Mouse (Mus musculus): ENCODE measurements around the gene Cdk5r2. TPM values are rescaled to one million over a fixed set of nuclear protein-coding genes. Genes with fewer than 3 reads are reported as not detected.
A peak's percentile ranks its signal among the peaks of the same experiment; 100 is the strongest.

Gene Cdk5r2
- polyA plus RNA-seq, 1 experiment, result 0.28 TPM

DNA sequence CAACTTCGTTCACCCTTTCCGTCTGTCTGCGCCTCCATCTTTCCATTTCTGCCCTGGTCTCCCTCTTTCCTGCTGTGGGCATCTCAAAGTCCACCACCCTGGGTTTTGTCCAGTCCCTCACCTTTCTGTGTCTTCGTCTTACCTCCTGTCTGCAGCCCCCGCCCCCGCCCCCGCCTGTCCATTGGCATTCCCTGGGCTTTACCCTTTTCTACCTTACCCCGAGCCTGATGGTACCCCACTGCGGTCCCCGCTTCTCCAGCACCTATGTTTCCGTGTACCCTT lies 1.6 kb downstream of the Cdk5r2 start:
- no peak overlapping the region for H3K9ac ChIP-seq (ENCODE audit: low read depth, poor library complexity, severe bottlenecking)
- peaks cover 5% of the 10 kb centered on the region for H3K4me1 ChIP-seq (ENCODE audit: control insufficient read depth, insufficient read depth, low read length)
- peaks cover 15% of the 10 kb centered on the region for H3K27me3 ChIP-seq (ENCODE audit: control insufficient read depth, insufficient read depth, low read length, poor library complexity, severe bottlenecking)
- H3K9me3 ChIP-seq (replicated peaks; ENCODE audit: control insufficient read depth, insufficient read depth, low read length, poor library complexity, severe bottlenecking), result no peaks in the 10 kb centered on the region
- TF ChIP-seq EP300 (IDR thresholded peaks at IDR 0.05; ENCODE audit: insufficient read depth, low read depth, low read length) (no peak), CTCF (IDR thresholded peaks at IDR 0.05; ENCODE audit: low read depth, low read length) (no peak), POLR2A (IDR thresholded peaks at IDR 0.05; ENCODE audit: insufficient read depth, low read length) (no peak)
- H3K36me3 ChIP-seq (ENCODE audit: control insufficient read depth, insufficient read depth, low read length, poor library complexity, severe bottlenecking), result no peaks in the 10 kb centered on the region
- H3K27ac ChIP-seq (ENCODE audit: insufficient read depth, low read length), result no peak overlapping the region
- H3K4me3 ChIP-seq (ENCODE audit: low read depth, low read length), result peak overlapping the region; percentile 18

DNA sequence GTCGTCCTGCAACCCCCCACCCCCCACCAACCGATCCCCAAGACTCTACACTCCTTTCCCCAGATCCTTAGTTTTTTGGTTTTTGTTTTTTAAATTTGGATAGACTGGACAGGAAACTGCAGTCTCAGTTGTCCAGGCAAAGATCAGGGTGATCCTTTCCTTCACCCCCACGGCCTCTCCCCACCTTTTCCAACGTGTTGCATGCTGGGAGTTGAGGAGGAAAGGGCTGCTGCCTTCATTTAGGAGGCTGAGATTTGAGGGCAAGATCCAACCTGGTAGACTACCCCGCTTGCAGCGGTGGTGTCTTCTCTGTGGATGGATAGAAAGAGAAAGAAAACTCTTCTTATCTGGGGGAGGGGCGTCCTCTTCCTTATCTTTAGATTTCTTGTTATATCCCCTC lies 2.1 kb downstream of the Cdk5r2 start:
- no peak for TF ChIP-seq CTCF (IDR thresholded peaks at IDR 0.05; ENCODE audit: low read depth, low read length)
- TF ChIP-seq POLR2A (IDR thresholded peaks at IDR 0.05; ENCODE audit: insufficient read depth, low read length), result no peak
- TF ChIP-seq EP300 (IDR thresholded peaks at IDR 0.05; ENCODE audit: insufficient read depth, low read depth, low read length), result no peak
- H3K27me3 ChIP-seq (ENCODE audit: control insufficient read depth, insufficient read depth, low read length, poor library complexity, severe bottlenecking), result peaks cover 15% of the 10 kb centered on the region
- H3K36me3 ChIP-seq (ENCODE audit: control insufficient read depth, insufficient read depth, low read length, poor library complexity, severe bottlenecking), result no peaks in the 10 kb centered on the region
- no peaks in the 10 kb centered on the region for H3K9me3 ChIP-seq (replicated peaks; ENCODE audit: control insufficient read depth, insufficient read depth, low read length, poor library complexity, severe bottlenecking)
- peaks cover 5% of the 10 kb centered on the region for H3K4me1 ChIP-seq (ENCODE audit: control insufficient read depth, insufficient read depth, low read length)
- H3K27ac ChIP-seq (ENCODE audit: insufficient read depth, low read length), result no peak overlapping the region
- H3K9ac ChIP-seq (ENCODE audit: low read depth, poor library complexity, severe bottlenecking), result no peak overlapping the region
- H3K4me3 ChIP-seq (ENCODE audit: low read depth, low read length), result peak overlapping the region; percentile 6; the same call in 1 of the 2 replicates

DNA sequence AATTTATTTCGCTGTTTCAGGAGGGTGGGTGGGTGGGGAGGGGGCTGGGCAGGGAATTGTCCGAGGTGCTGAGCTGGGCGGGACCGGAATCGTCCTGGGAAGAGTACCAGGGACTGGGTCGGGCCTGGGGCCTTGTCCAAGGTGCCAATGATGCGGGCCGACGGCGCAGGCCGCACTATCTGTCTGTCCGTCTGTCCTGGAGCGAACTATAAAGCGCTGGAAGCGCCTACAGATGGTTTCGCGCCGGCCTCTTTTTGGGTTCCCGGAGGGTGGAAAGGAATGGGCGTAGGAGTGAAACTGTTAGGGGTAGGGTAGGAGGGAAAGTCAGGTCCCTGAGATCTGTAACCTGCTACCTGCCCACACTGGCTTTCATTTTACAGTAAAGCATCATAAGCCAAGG lies 2.5 kb downstream of the Cdk5r2 start:
- TF ChIP-seq POLR2A (IDR thresholded peaks at IDR 0.05; ENCODE audit: insufficient read depth, low read length) (no peak), EP300 (IDR thresholded peaks at IDR 0.05; ENCODE audit: insufficient read depth, low read depth, low read length) (no peak), CTCF (IDR thresholded peaks at IDR 0.05; ENCODE audit: low read depth, low read length) (no peak)
- H3K4me1 ChIP-seq (ENCODE audit: control insufficient read depth, insufficient read depth, low read length), result peaks cover 5% of the 10 kb centered on the region

GRCm38 (mm10) chr1:74857677-74858076 lies 2.9 kb downstream of the Cdk5r2 start:
- Histone ChIP-seq H3K36me3 (ENCODE audit: control insufficient read depth, insufficient read depth, low read length, poor library complexity, severe bottlenecking) (no peaks in the 10 kb centered on the region), H3K9me3 (replicated peaks; ENCODE audit: control insufficient read depth, insufficient read depth, low read length, poor library complexity, severe bottlenecking) (no peaks in the 10 kb centered on the region), H3K4me1 (ENCODE audit: control insufficient read depth, insufficient read depth, low read length) (peaks cover 5% of the 10 kb centered on the region), H3K4me3 (ENCODE audit: low read depth, low read length) (no peak overlapping the region; the same call in 1 of the 2 replicates), H3K27me3 (ENCODE audit: control insufficient read depth, insufficient read depth, low read length, poor library complexity, severe bottlenecking) (peaks cover 15% of the 10 kb centered on the region), H3K27ac (ENCODE audit: insufficient read depth, low read length) (no peak overlapping the region), H3K9ac (ENCODE audit: low read depth, poor library complexity, severe bottlenecking) (no peak overlapping the region)
- TF ChIP-seq CTCF (IDR thresholded peaks at IDR 0.05; ENCODE audit: low read depth, low read length) (no peak), EP300 (IDR thresholded peaks at IDR 0.05; ENCODE audit: insufficient read depth, low read depth, low read length) (no peak)

More for the DNA sequence above, 2.5 kb downstream of the Cdk5r2 start:
- H3K9ac ChIP-seq (ENCODE audit: low read depth, poor library complexity, severe bottlenecking), result no peak overlapping the region
- no peaks in the 10 kb centered on the region for H3K9me3 ChIP-seq (replicated peaks; ENCODE audit: control insufficient read depth, insufficient read depth, low read length, poor library complexity, severe bottlenecking)
- H3K4me3 ChIP-seq (ENCODE audit: low read depth, low read length), result no peak overlapping the region
- H3K27ac ChIP-seq (ENCODE audit: insufficient read depth, low read length), result no peak overlapping the region
- H3K27me3 ChIP-seq (ENCODE audit: control insufficient read depth, insufficient read depth, low read length, poor library complexity, severe bottlenecking), result peaks cover 15% of the 10 kb centered on the region
- H3K36me3 ChIP-seq (ENCODE audit: control insufficient read depth, insufficient read depth, low read length, poor library complexity, severe bottlenecking), result no peaks in the 10 kb centered on the region

GRCm38 (mm10) chr1:74858171-74858719 lies 3.5 kb downstream of the Cdk5r2 start:
- Histone ChIP-seq H3K4me1 (ENCODE audit: control insufficient read depth, insufficient read depth, low read length) (peaks cover 5% of the 10 kb centered on the region), H3K9me3 (replicated peaks; ENCODE audit: control insufficient read depth, insufficient read depth, low read length, poor library complexity, severe bottlenecking) (no peaks in the 10 kb centered on the region), H3K36me3 (ENCODE audit: control insufficient read depth, insufficient read depth, low read length, poor library complexity, severe bottlenecking) (no peaks in the 10 kb centered on the region), H3K27me3 (ENCODE audit: control insufficient read depth, insufficient read depth, low read length, poor library complexity, severe bottlenecking) (peaks cover 15% of the 10 kb centered on the region), H3K4me3 (ENCODE audit: low read depth, low read length) (peak overlapping the region; percentile 82), H3K9ac (ENCODE audit: low read depth, poor library complexity, severe bottlenecking) (no peak overlapping the region), H3K27ac (ENCODE audit: insufficient read depth, low read length) (no peak overlapping the region)
- TF ChIP-seq POLR2A (IDR thresholded peaks at IDR 0.05; ENCODE audit: insufficient read depth, low read length) (no peak), CTCF (IDR thresholded peaks at IDR 0.05; ENCODE audit: low read depth, low read length) (no peak), EP300 (IDR thresholded peaks at IDR 0.05; ENCODE audit: insufficient read depth, low read depth, low read length) (no peak)

GRCm38 (mm10) chr1:74858805-74859204 lies 4.1 kb downstream of the Cdk5r2 start:
- TF ChIP-seq CTCF (IDR thresholded peaks at IDR 0.05; ENCODE audit: low read depth, low read length) (no peak), POLR2A (IDR thresholded peaks at IDR 0.05; ENCODE audit: insufficient read depth, low read length) (no peak), EP300 (IDR thresholded peaks at IDR 0.05; ENCODE audit: insufficient read depth, low read depth, low read length) (no peak)
- no peak overlapping the region for H3K27ac ChIP-seq (ENCODE audit: insufficient read depth, low read length)
- H3K4me3 ChIP-seq (ENCODE audit: low read depth, low read length), result peak overlapping the region; percentile 63
- no peaks in the 10 kb centered on the region for H3K9me3 ChIP-seq (replicated peaks; ENCODE audit: control insufficient read depth, insufficient read depth, low read length, poor library complexity, severe bottlenecking)
- 0 out of 2 replicates have a peak overlapping the region, but pooled peaks have one; percentile 26 for H3K9ac ChIP-seq (ENCODE audit: low read depth, poor library complexity, severe bottlenecking)
- peaks cover 5% of the 10 kb centered on the region for H3K4me1 ChIP-seq (ENCODE audit: control insufficient read depth, insufficient read depth, low read length)
- H3K36me3 ChIP-seq (ENCODE audit: control insufficient read depth, insufficient read depth, low read length, poor library complexity, severe bottlenecking), result no peaks in the 10 kb centered on the region
- H3K27me3 ChIP-seq (ENCODE audit: control insufficient read depth, insufficient read depth, low read length, poor library complexity, severe bottlenecking), result peaks cover 15% of the 10 kb centered on the region
